Mouse (Mus musculus): Measurements from ENCODE around the gene Synpr.
A peak's percentile ranks its signal among the peaks of the same experiment; 100 is the strongest.

Synpr gene

GRCm38 (mm10) chr14:13553616-13554370 lies 269.2 kb downstream of the Synpr start:
- no peak for DNase-seq

- DNase-seq: no peak
Observed at GRCm38 (mm10) chr14:13554631-13555030, 270.1 kb downstream of the Synpr start.

GRCm38 (mm10) chr14:13558117-13558516 lies 273.5 kb downstream of the Synpr start:
- DNase-seq: no peak

- no peak for DNase-seq
Observed at GRCm38 (mm10) chr14:13567250-13567649, 282.7 kb downstream of the Synpr start.

GRCm38 (mm10) chr14:13567996-13568395 lies 283.4 kb downstream of the Synpr start:
- DNase-seq: no peak

GRCm38 (mm10) chr14:13571941-13572340 lies 287.4 kb downstream of the Synpr start:
- no peak for DNase-seq

GRCm38 (mm10) chr14:13572530-13572929 lies 287.9 kb downstream of the Synpr start:
- no peak for DNase-seq

GRCm38 (mm10) chr14:13578101-13578500 lies 293.5 kb downstream of the Synpr start:
- no peak for DNase-seq

GRCm38 (mm10) chr14:13578744-13579143 lies 294.2 kb downstream of the Synpr start:
- DNase-seq: no peak

GRCm38 (mm10) chr14:13593321-13593940 lies 308.9 kb downstream of the Synpr start:
- DNase-seq: no peak

GRCm38 (mm10) chr14:13596251-13596650 lies 311.7 kb downstream of the Synpr start:
- DNase-seq: peak; percentile 14 to 23

- no peak for DNase-seq
Observed at GRCm38 (mm10) chr14:13597204-13597603, 312.6 kb downstream of the Synpr start.

GRCm38 (mm10) chr14:13620531-13620930 lies 336.0 kb downstream of the Synpr start:
- no peak for DNase-seq

- no peak for DNase-seq
Observed at GRCm38 (mm10) chr14:13649865-13650264, 365.3 kb downstream of the Synpr start.

- peak; percentile 4 to 7 for DNase-seq
Observed at GRCm38 (mm10) chr14:13651039-13651438, 366.5 kb downstream of the Synpr start.

GRCm38 (mm10) chr14:13651541-13652298 lies 367.1 kb downstream of the Synpr start:
- no peak for DNase-seq
